Mouse (Mus musculus): ENCODE results near the gene Crebbp.

DNA sequence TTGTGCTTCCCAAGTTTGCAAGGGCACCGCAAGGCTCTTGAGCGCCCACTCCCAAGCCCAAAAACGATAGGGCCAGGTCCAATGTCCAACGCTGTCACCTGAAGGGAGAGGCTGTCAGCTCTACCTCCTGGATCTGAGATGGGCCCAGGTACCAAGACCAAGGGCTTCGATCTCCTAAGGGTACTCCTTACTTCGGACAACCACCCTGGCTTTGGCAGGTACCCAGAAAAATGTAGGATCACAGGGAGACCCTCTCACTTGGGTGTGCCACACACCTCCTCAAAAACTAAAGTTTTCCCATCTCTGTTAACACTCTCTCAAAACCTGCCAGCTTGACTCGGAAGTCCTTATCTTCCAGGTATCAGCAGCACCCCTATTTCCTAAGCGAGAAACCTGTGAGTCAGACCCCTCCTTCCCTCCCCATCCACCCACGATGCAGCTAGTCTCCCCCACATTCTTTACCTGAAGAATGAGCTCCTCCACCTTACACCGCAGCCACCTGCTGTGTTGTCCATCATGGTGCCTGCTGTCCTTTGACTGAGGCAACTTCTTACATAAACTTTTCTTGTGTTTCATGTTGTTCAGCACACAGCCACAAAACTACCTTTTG lies 939 bp upstream of the Crebbp start:
- TF ChIP-seq EP300 (optimal IDR thresholded peaks at IDR 0.05) (no peak), CTCF (IDR thresholded peaks at IDR 0.05; ENCODE audit: low read depth) (no peak)

Data from stomach, postnatal 0 days (tissue).